Mouse (Mus musculus) MEL (cell line): Measurements from ENCODE around the gene Gabra4. TPM values are rescaled to one million over a fixed set of nuclear protein-coding genes. Genes with fewer than 3 reads are reported as not detected.

Source experiments
- DNase-seq: peaks from one replicate; pipeline ENCODE4 v3.0.0; 2011; ENCODE audit warnings: low read depth, low spot score
- H3K27ac ChIP-seq: 2 replicates; pipeline ENCODE4 v1.5.1; 2012; ENCODE audit warnings: low read depth, mild to moderate bottlenecking, control low read depth, low read length, moderate library complexity; ENCODE audit not compliant: control insufficient read depth
- H3K27me3 ChIP-seq, 2 experiments: fragments of 150-350 bp in 1 of 2; sonication (generic) in 1 of 2; 2 replicates each; pipeline ENCODE4 v1.6.1; 2012; ENCODE audit warnings: low read length in 2 of 2, mild to moderate bottlenecking in 2 of 2, improper control_type of control experiment in 1 of 2, moderate library complexity in 1 of 2; ENCODE audit not compliant: insufficient read depth in 2 of 2, control insufficient read depth in 1 of 2
- H3K36me3 ChIP-seq, 2 experiments: 2 replicates each; pipeline ENCODE4 v1.6.1; 2012 to 2014; ENCODE audit warnings: low read length in 2 of 2, improper control_type of control experiment in 1 of 2, inconsistent platforms in 1 of 2, mild to moderate bottlenecking in 1 of 2; ENCODE audit not compliant: insufficient read depth in 2 of 2, control insufficient read depth in 1 of 2
- H3K4me1 ChIP-seq, 2 experiments: fragments of 150-350 bp in 1 of 2; sonication (generic) in 1 of 2; 2 replicates each; pipeline ENCODE4 v1.6.1; 2012; ENCODE audit warnings: low read length in 2 of 2, improper control_type of control experiment in 1 of 2, mild to moderate bottlenecking in 1 of 2; ENCODE audit not compliant: insufficient read depth in 2 of 2, control insufficient read depth in 1 of 2
- H3K4me3 ChIP-seq, 2 experiments: fragments of 150-350 bp in 1 of 2; sonication (generic) in 1 of 2; 2 replicates each; pipeline ENCODE4 v1.5.1; 2012; ENCODE audit warnings: low read depth in 2 of 2, low read length in 2 of 2, mild to moderate bottlenecking in 2 of 2, moderate library complexity in 2 of 2, control low read depth in 1 of 2, improper control_type of control experiment in 1 of 2; ENCODE audit not compliant: control insufficient read depth in 1 of 2, insufficient read depth in 1 of 2
- H3K79me2 ChIP-seq: 2 replicates; pipeline ENCODE4 v1.6.1; 2012; ENCODE audit warnings: mild to moderate bottlenecking, low read length, moderate library complexity; ENCODE audit not compliant: control insufficient read depth, poor library complexity, insufficient read depth
- H3K9ac ChIP-seq: 2 replicates; pipeline ENCODE4 v1.6.1; 2012; ENCODE audit warnings: low read depth, mild to moderate bottlenecking, control low read depth, low read length, moderate library complexity; ENCODE audit not compliant: control insufficient read depth, poor library complexity, severe bottlenecking
- H3K9me3 ChIP-seq: fragments of 150-350 bp; sonication (generic); replicated peaks from 2 replicates; pipeline ENCODE4 v1.6.1; 2012; ENCODE audit warnings: mild to moderate bottlenecking, low read length, improper control_type of control experiment, moderate library complexity; ENCODE audit not compliant: insufficient read depth
- CTCF ChIP-seq, 3 experiments: IDR thresholded peaks in 2 of 3; conservative IDR thresholded peaks in 1 of 3; 2 replicates each; pipeline ENCODE4 v1.5.1; 2011 to 2012; ENCODE audit warnings: low read length in 3 of 3, low read depth in 2 of 3, mild to moderate bottlenecking in 2 of 3, improper control_type of control experiment in 1 of 3, inconsistent platforms in 1 of 3, mixed read lengths in 1 of 3, moderate library complexity in 1 of 3; ENCODE audit not compliant: control insufficient read depth in 1 of 3, insufficient read depth in 1 of 3, poor library complexity in 1 of 3, severe bottlenecking in 1 of 3
- ELF1 ChIP-seq: IDR thresholded peaks from 2 replicates; pipeline ENCODE4 v1.6.1; 2014; ENCODE audit warnings: low read depth, mild to moderate bottlenecking, inconsistent platforms, low read length, improper control_type of control experiment, moderate library complexity
- JUND ChIP-seq: IDR thresholded peaks from 2 replicates; pipeline ENCODE4 v1.6.1; 2011; ENCODE audit warnings: low read depth, mild to moderate bottlenecking, improper control_type of control experiment, low read length
- KAT2A ChIP-seq: conservative IDR thresholded peaks from 2 replicates; pipeline ENCODE4 v1.6.1; 2012; ENCODE audit warnings: low read depth, low read length, improper control_type of control experiment, inconsistent platforms
- MAZ ChIP-seq: IDR thresholded peaks from 2 replicates; pipeline ENCODE4 v1.6.1; 2012; ENCODE audit warnings: low read depth, mild to moderate bottlenecking, inconsistent platforms, low read length, improper control_type of control experiment
- MEF2A ChIP-seq: IDR thresholded peaks from 2 replicates; pipeline ENCODE4 v1.6.1; 2014; ENCODE audit warnings: low read depth, mild to moderate bottlenecking, inconsistent platforms, low read length, improper control_type of control experiment; ENCODE audit not compliant: poor library complexity, insufficient replicate concordance, severe bottlenecking; ENCODE audit errors: extremely low read depth
- MXI1 ChIP-seq: IDR thresholded peaks from 2 replicates; pipeline ENCODE4 v1.6.1; 2011; ENCODE audit warnings: mild to moderate bottlenecking, low read depth, low read length, improper control_type of control experiment
- MYB ChIP-seq: IDR thresholded peaks from 2 replicates; pipeline ENCODE4 v1.6.1; 2011; ENCODE audit warnings: mild to moderate bottlenecking, low read depth, low read length, improper control_type of control experiment
- MYC ChIP-seq: IDR thresholded peaks from 2 replicates; pipeline ENCODE4 v1.6.1; 2011; ENCODE audit warnings: low read depth, mild to moderate bottlenecking, low read length, improper control_type of control experiment, moderate library complexity
- NELFE ChIP-seq: IDR thresholded peaks from 2 replicates; pipeline ENCODE4 v1.6.1; 2011; ENCODE audit warnings: low read depth, low read length, improper control_type of control experiment
- NRF1 ChIP-seq: IDR thresholded peaks from 2 replicates; pipeline ENCODE4 v1.6.1; 2014; ENCODE audit warnings: low read depth, mild to moderate bottlenecking, inconsistent platforms, low read length, improper control_type of control experiment, moderate library complexity; ENCODE audit not compliant: poor library complexity, insufficient read depth, severe bottlenecking
- POLR2A ChIP-seq, 2 experiments: IDR thresholded peaks; 2 replicates each; pipeline ENCODE4 v1.6.1; 2011 to 2012; ENCODE audit warnings: low read length in 2 of 2, mild to moderate bottlenecking in 2 of 2, control low read depth in 1 of 2, improper control_type of control experiment in 1 of 2, low read depth in 1 of 2, moderate library complexity in 1 of 2; ENCODE audit not compliant: control insufficient read depth in 1 of 2, insufficient read depth in 1 of 2, poor library complexity in 1 of 2
- POLR2AphosphoS2 ChIP-seq: IDR thresholded peaks from 2 replicates; pipeline ENCODE4 v1.6.1; 2011; ENCODE audit warnings: low read length, improper control_type of control experiment
- SIN3A ChIP-seq: IDR thresholded peaks from 2 replicates; pipeline ENCODE4 v1.6.1; 2012; ENCODE audit warnings: low read length, improper control_type of control experiment, inconsistent platforms
- TAL1 ChIP-seq: IDR thresholded peaks from 2 replicates; pipeline ENCODE4 v1.6.1; 2012; ENCODE audit warnings: mild to moderate bottlenecking, inconsistent platforms, low read length, moderate library complexity, mixed read lengths
- TCF12 ChIP-seq: IDR thresholded peaks from 2 replicates; pipeline ENCODE4 v1.6.1; 2014; ENCODE audit warnings: low read depth, mild to moderate bottlenecking, inconsistent platforms, low read length, improper control_type of control experiment, moderate library complexity
- UBTF ChIP-seq: IDR thresholded peaks from 2 replicates; pipeline ENCODE4 v1.6.1; 2012; ENCODE audit warnings: low read depth, mild to moderate bottlenecking, inconsistent platforms, low read length, improper control_type of control experiment, moderate library complexity, borderline replicate concordance; ENCODE audit not compliant: insufficient read depth
- USF2 ChIP-seq, 2 experiments: IDR thresholded peaks; 2 replicates each; pipeline ENCODE4 v1.6.1; 2011 to 2012; ENCODE audit warnings: improper control_type of control experiment in 2 of 2, low read length in 2 of 2, borderline replicate concordance in 1 of 2, inconsistent platforms in 1 of 2, low read depth in 1 of 2, mild to moderate bottlenecking in 1 of 2; ENCODE audit not compliant: insufficient read depth in 1 of 2
- ZMIZ1 ChIP-seq: IDR thresholded peaks from 2 replicates; pipeline ENCODE4 v1.6.1; 2012; ENCODE audit warnings: low read depth, mild to moderate bottlenecking, inconsistent platforms, low read length, improper control_type of control experiment, moderate library complexity
- polyA plus RNA-seq, 2 experiments: library from polyadenylated mRNA; stranded (reverse) in 1 of 2; unstranded in 1 of 2; fragments of >175 nt in 1 of 2; fragments of >200 nt in 1 of 2; gene quantifications; 2 replicates each; pipeline versions ENCODE4 v1.2.1 to v1.2.4; 2012; ENCODE audit warnings: low replicate concordance in 2 of 2, low read depth in 1 of 2; ENCODE audit not compliant: insufficient read length in 2 of 2, insufficient read depth in 1 of 2, missing spikeins in 1 of 2
- total RNA-seq: library from RNA; depleted of rRNA; stranded (reverse); fragments of 300-350 nt; gene quantifications from 2 replicates; pipeline ENCODE4 v1.2.3, GENCODE M21; 2012

Gabra4 gene
- total and polyA plus RNA-seq, 3 experiments, result not detected

DNA sequence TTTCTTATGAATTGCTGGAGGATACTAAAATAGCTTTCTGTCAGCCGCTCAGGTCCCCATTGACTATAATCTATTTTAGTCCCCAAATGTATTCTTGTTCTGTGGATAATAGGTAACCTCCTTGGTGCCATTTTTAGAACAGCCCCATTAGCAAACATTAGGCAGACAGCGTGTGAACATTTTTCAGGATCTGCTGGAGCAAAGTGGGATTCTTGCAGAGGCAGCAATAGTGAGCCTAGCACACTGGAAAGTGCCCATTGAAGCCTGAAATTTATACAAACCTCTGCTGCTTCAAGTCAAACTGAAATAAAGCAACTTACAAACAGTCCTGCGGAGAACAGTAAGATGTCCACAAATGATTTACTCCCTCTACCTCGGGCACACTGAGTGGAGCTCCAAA lies 51.2 kb downstream of the Gabra4 start:
- Histone ChIP-seq H3K9ac (no peak overlapping the region), H3K27me3 (no peaks in the 10 kb centered on the region), H3K79me2 (no peaks in the 10 kb centered on the region), H3K9me3 (no peaks in the 10 kb centered on the region), H3K36me3 (no peaks in the 10 kb centered on the region), H3K4me3 (no peak overlapping the region), H3K27ac (no peak overlapping the region), H3K4me1 (no peaks in the 10 kb centered on the region)
- no peak for DNase-seq
- TF ChIP-seq KAT2A (no peak), POLR2AphosphoS2 (no peak), MEF2A (no peak), MAZ (no peak), NRF1 (no peak), SIN3A (no peak), CTCF (IDR thresholded peaks at IDR 0.05 in 2 of 3, conservative IDR thresholded peaks at IDR 0.05 in 1 of 3; ENCODE audit: control insufficient read depth in 1 of 3, insufficient read depth in 1 of 3, low read depth in 2 of 3, low read length in 3 of 3, poor library complexity in 1 of 3, severe bottlenecking in 1 of 3) (no peak), ELF1 (no peak)
- TF ChIP-seq, all 39 proteins: peak for 0

DNA sequence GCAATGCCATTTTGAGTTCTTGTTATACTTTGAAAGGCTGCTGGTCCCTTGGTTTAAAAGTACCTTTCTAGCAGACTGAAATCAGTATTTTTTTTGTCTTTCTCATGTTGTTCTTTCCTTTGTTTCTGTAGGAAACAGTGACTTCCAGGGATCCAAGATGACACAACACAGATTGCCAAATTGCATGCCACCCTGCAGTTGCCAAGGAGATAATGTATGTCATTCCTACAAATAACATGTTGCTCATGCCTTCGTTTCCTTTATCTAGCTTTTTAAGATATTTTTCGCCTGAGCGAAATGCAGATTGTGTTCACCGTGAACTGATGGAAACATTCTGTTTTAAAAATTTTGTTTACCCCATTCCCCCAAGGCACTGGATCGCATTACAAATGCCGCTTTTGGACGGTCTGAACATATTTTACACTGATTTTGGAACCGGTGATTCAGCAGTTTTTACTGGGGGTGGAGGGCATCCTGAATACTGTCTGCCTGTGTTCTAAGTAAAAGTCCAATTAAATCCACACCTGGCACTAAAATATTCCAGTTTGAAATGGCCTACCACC lies 53.9 kb downstream of the Gabra4 start:
- TF ChIP-seq USF2 (IDR thresholded peaks at IDR 0.05; ENCODE audit: borderline replicate concordance in 1 of 2, insufficient read depth in 1 of 2, low read depth in 1 of 2, low read length in 2 of 2) (no peak), MYC (no peak), UBTF (no peak), NELFE (no peak), TCF12 (no peak), CTCF (IDR thresholded peaks at IDR 0.05 in 2 of 3, conservative IDR thresholded peaks at IDR 0.05 in 1 of 3; ENCODE audit: control insufficient read depth in 1 of 3, insufficient read depth in 1 of 3, low read depth in 2 of 3, low read length in 3 of 3, poor library complexity in 1 of 3, severe bottlenecking in 1 of 3) (no peak), ZMIZ1 (no peak), POLR2A (IDR thresholded peaks at IDR 0.05; ENCODE audit: control insufficient read depth in 1 of 2, insufficient read depth in 1 of 2, low read depth in 1 of 2, low read length in 2 of 2, poor library complexity in 1 of 2) (no peak), MYB (no peak), TAL1 (no peak), MXI1 (no peak), JUND (no peak)
- TF ChIP-seq, all 39 proteins: peak for 0
- H3K36me3 ChIP-seq, result no peaks in the 10 kb centered on the region
- H3K9me3 ChIP-seq, result no peaks in the 10 kb centered on the region
- no peaks in the 10 kb centered on the region for H3K4me1 ChIP-seq
- no peak overlapping the region for H3K27ac ChIP-seq
- no peaks in the 10 kb centered on the region for H3K27me3 ChIP-seq
- no peak for DNase-seq
- no peak overlapping the region for H3K4me3 ChIP-seq
- H3K9ac ChIP-seq, result no peak overlapping the region
- no peaks in the 10 kb centered on the region for H3K79me2 ChIP-seq
